Mouse (Mus musculus) thymus, adult 2 months (tissue): ENCODE results near the gene Asb10.

Experiments
- CTCF ChIP-seq: fragments of 200-500 bp; IDR thresholded peaks from 2 replicates; pipeline ENCODE4 v1.5.1; 2012; ENCODE audit warnings: mild to moderate bottlenecking, control low read depth, low read length, moderate library complexity, borderline replicate concordance; ENCODE audit not compliant: control insufficient read depth, poor library complexity, insufficient read depth; ENCODE audit errors: extremely low read depth
- POLR2A ChIP-seq: fragments of 200-500 bp; IDR thresholded peaks from 2 replicates; pipeline ENCODE4 v1.6.1; 2012; ENCODE audit warnings: mild to moderate bottlenecking, low read length, control low read depth, moderate library complexity; ENCODE audit not compliant: control insufficient read depth, poor library complexity, insufficient read depth; ENCODE audit errors: extremely low read depth

DNA sequence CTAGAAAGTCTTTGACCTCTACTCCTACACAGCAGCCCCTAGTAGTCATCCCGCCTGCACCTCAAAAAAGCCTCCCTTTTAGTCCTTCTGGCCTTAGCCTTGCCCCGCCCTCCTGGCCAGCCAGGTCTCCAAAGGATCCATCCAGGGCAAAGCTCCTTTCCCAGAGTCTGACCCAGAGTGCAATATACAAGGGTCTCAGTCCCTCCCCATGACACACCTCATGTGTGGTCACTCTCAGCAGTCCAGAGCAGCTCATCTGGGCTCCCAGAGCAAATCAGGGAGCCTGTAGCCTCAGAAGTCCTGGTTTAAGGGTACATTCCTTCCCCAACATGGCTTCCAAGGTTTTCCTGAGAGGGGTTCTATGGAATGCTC lies 10.5 kb upstream of the Asb10 start:
- TF ChIP-seq CTCF (no peak), POLR2A (no peak)
